Mouse (Mus musculus): ENCODE measurements around the gene Asl.

DNA sequence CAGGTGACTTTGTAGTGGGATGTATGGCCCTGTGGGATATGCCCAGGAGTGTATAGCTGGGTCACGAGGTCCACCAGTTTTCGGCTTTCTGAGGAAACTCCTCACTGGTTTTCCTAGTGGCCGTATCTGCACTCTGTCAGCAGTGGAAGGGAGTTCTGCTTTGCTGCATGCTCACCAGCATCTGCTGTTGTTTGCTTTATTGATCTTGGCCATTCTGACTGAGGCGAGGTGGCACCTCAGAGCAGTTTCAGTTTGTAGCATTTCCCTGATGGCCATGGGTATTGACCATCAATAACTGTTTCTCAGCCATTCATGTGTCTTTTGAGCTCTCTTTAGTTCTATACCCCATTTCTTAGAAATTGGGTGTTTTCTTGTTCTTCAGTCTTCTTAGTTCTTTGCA, 26.6 kb upstream of the Asl start:
- TF ChIP-seq CTCF (IDR thresholded peaks at IDR 0.05; ENCODE audit: low read depth) = no peak
- TF ChIP-seq EP300 (IDR thresholded peaks at IDR 0.05; ENCODE audit: low read depth) = no peak
